Comparison of ENCODE assay signal across 27 mouse cellular contexts in genomic region chr4:78494117-78494516, GRCm38 (mm10).
DNase-seq lines count a peak whose midpoint lies in the region; ATAC-seq and TF ChIP-seq lines count a peak whose summit lies in the region.
"Had no signal": no experiment of that assay in that cellular context is flagged by ENCODE, and none has a peak within 500 bp of the region (broad histone marks: within the 10 kb centered on the region; RNA-seq: fewer than 3 reads in every experiment).

No protein-coding gene starts in this region.

- peak; percentile 75 for DNase-seq in liver, adult 2 months (ENCODE audit: extremely low read depth, low read depth, low spot score)
- no peak for DNase-seq in liver, embryonic 11.5 days (ENCODE audit: low spot score)
- peak; percentile 17 for DNase-seq in 416B (ENCODE audit: low read depth)
- no peak for DNase-seq in limb, embryonic 10.5 days (ENCODE audit: low spot score)
- DNase-seq: adrenal gland, postnatal 10 days; adrenal gland, postnatal 36 days; B cell, adult 2 months; cerebellum, adult 18-20 months; cerebellum, adult 9-10 months; gastrocnemius, postnatal 10 days; gastrocnemius, postnatal 36 days; heart, adult 2 months; heart, postnatal 14 days; heart, postnatal 4 days had no signal

- peaks cover 1% of the 10 kb centered on the region; the same call in 1 of the 2 replicates for H3K4me1 ChIP-seq in liver, adult 2 months (ENCODE audit: control insufficient read depth, insufficient read depth, low read length)
- H3K4me1 ChIP-seq in liver, embryonic 11.5 days (replicated peaks; ENCODE audit: control insufficient read depth, insufficient read depth, low read length): no peaks in the 10 kb centered on the region
- H3K4me1 ChIP-seq in liver, embryonic 16.5 days (ENCODE audit: control insufficient read depth, low read depth, low read length): no peaks in the 10 kb centered on the region
- H3K4me1 ChIP-seq in limb, embryonic 10.5 days: no peaks in the 10 kb centered on the region
- H3K4me1 ChIP-seq in midbrain, embryonic 15.5 days: no peaks in the 10 kb centered on the region
- H3K4me1 ChIP-seq: forebrain, embryonic 13.5 days; heart, embryonic 10.5 days; heart, embryonic 13.5 days; hindbrain, embryonic 12.5 days had no signal

- no peaks in the 10 kb centered on the region for H3K9me3 ChIP-seq in liver, embryonic 11.5 days (ENCODE audit: control insufficient read depth, low read length)
- H3K9me3 ChIP-seq in liver, embryonic 16.5 days (replicated peaks; ENCODE audit: control insufficient read depth, low read length): no peaks in the 10 kb centered on the region
- H3K9me3 ChIP-seq in limb, embryonic 10.5 days (replicated peaks): no peaks in the 10 kb centered on the region
- H3K9me3 ChIP-seq in midbrain, embryonic 15.5 days: no peaks in the 10 kb centered on the region
- H3K9me3 ChIP-seq: forebrain, embryonic 10.5 days; forebrain, embryonic 13.5 days; G1E; heart, embryonic 10.5 days; heart, embryonic 13.5 days; hindbrain, embryonic 12.5 days had no signal

- no peak overlapping the region for H3K27ac ChIP-seq in liver, adult 2 months (replicated peaks; ENCODE audit: insufficient read depth, low read depth, low read length)
- no peak overlapping the region for H3K27ac ChIP-seq in liver, embryonic 11.5 days (ENCODE audit: low read depth, low read length)
- H3K27ac ChIP-seq in liver, embryonic 16.5 days (ENCODE audit: low read length): no peak overlapping the region
- no peak overlapping the region for H3K27ac ChIP-seq in limb, embryonic 10.5 days
- no peak overlapping the region for H3K27ac ChIP-seq in midbrain, embryonic 15.5 days
- H3K27ac ChIP-seq: forebrain, embryonic 10.5 days; forebrain, embryonic 13.5 days; heart, adult 2 months; heart, embryonic 10.5 days; heart, embryonic 13.5 days; hindbrain, embryonic 12.5 days had no signal

- no peak for TF ChIP-seq POLR2A in liver, adult 2 months (IDR thresholded peaks at IDR 0.05; ENCODE audit: extremely low read depth, insufficient read depth, low read length)

- ATAC-seq in liver, embryonic 11.5 days (replicated peaks; ENCODE audit: low FRiP score): no peak
- ATAC-seq in liver, embryonic 16.5 days (ENCODE audit: low read depth): peak; percentile 97
- peak; percentile 34; the same call in 1 of the 2 replicates for ATAC-seq in megakaryocyte progenitor cell, adult 5-6 weeks (replicated peaks; ENCODE audit: poor library complexity)
- no peak for ATAC-seq in midbrain, embryonic 15.5 days (replicated peaks)
- ATAC-seq: forebrain, embryonic 13.5 days; forebrain, embryonic 16.5 days; hindbrain, embryonic 16.5 days; Patski had no signal

- TF ChIP-seq CTCF in liver, adult 2 months (IDR thresholded peaks at IDR 0.05; ENCODE audit: low read depth, low read length): no peak

- H3K36me3 ChIP-seq in liver, adult 2 months (ENCODE audit: control insufficient read depth, insufficient read depth, low read length): no peaks in the 10 kb centered on the region
- no peaks in the 10 kb centered on the region for H3K36me3 ChIP-seq in liver, embryonic 11.5 days (ENCODE audit: control insufficient read depth, insufficient read depth, low read length)
- no peaks in the 10 kb centered on the region for H3K36me3 ChIP-seq in liver, embryonic 16.5 days (ENCODE audit: control insufficient read depth, insufficient read depth)
- no peaks in the 10 kb centered on the region for H3K36me3 ChIP-seq in limb, embryonic 10.5 days
- no peaks in the 10 kb centered on the region for H3K36me3 ChIP-seq in midbrain, embryonic 15.5 days (replicated peaks)
- H3K36me3 ChIP-seq: forebrain, embryonic 10.5 days; G1E; heart, embryonic 10.5 days; heart, embryonic 13.5 days; hindbrain, embryonic 12.5 days had no signal

- no peak overlapping the region for H3K9ac ChIP-seq in liver, adult 2 months (ENCODE audit: low read depth, low read length)
- H3K9ac ChIP-seq in liver, embryonic 11.5 days (ENCODE audit: low read depth, low read length): no peak overlapping the region
- no peak overlapping the region for H3K9ac ChIP-seq in liver, embryonic 16.5 days (ENCODE audit: low read depth, low read length)
- H3K9ac ChIP-seq in midbrain, embryonic 15.5 days: no peak overlapping the region
- H3K9ac ChIP-seq: forebrain, embryonic 13.5 days; heart, embryonic 13.5 days; hindbrain, embryonic 12.5 days had no signal

- H3K79me2 ChIP-seq in liver, adult 2 months (ENCODE audit: control insufficient read depth, insufficient read depth, low read length): no peaks in the 10 kb centered on the region

- 9% methylated on average over 1 of the region's 1 CpGs for WGBS in liver, adult 2 months
- WGBS in liver, embryonic 11.5 days: 68% methylated on average over 1 of the region's 1 CpGs
- 22% methylated on average over 1 of the region's 1 CpGs for WGBS in liver, embryonic 16.5 days (ENCODE audit: insufficient replicate concordance)
- 88% methylated on average over 1 of the region's 1 CpGs for WGBS in limb, embryonic 10.5 days
- 80% methylated on average over 1 of the region's 1 CpGs for whole genome bisulfite sequencing in midbrain, embryonic 15.5 days

- no peak overlapping the region for H3K4me2 ChIP-seq in liver, embryonic 11.5 days
- H3K4me2 ChIP-seq in liver, embryonic 16.5 days (ENCODE audit: low read depth, low read length): no peak overlapping the region
- no peak overlapping the region for H3K4me2 ChIP-seq in midbrain, embryonic 15.5 days
- H3K4me2 ChIP-seq: forebrain, embryonic 13.5 days; heart, embryonic 13.5 days; hindbrain, embryonic 12.5 days had no signal

- no peak overlapping the region for H3K4me3 ChIP-seq in liver, adult 2 months (ENCODE audit: insufficient read depth, low read depth, low read length)
- H3K4me3 ChIP-seq in liver, embryonic 11.5 days (ENCODE audit: low read depth, low read length): no peak overlapping the region
- H3K4me3 ChIP-seq in liver, embryonic 16.5 days (ENCODE audit: low read depth, low read length): no peak overlapping the region
- no peak overlapping the region for H3K4me3 ChIP-seq in limb, embryonic 10.5 days
- H3K4me3 ChIP-seq in midbrain, embryonic 15.5 days: no peak overlapping the region
- H3K4me3 ChIP-seq: forebrain, embryonic 10.5 days; forebrain, embryonic 13.5 days; heart, adult 2 months; heart, embryonic 10.5 days; heart, embryonic 13.5 days; hindbrain, embryonic 12.5 days had no signal

- H3K27me3 ChIP-seq in liver, adult 2 months (ENCODE audit: control insufficient read depth, insufficient read depth, low read length): no peaks in the 10 kb centered on the region
- no peaks in the 10 kb centered on the region for H3K27me3 ChIP-seq in liver, embryonic 11.5 days (replicated peaks; ENCODE audit: control insufficient read depth, insufficient read depth, low read length)
- no peaks in the 10 kb centered on the region for H3K27me3 ChIP-seq in liver, embryonic 16.5 days (ENCODE audit: control insufficient read depth, insufficient read depth, low read depth, low read length)
- H3K27me3 ChIP-seq in limb, embryonic 10.5 days (ENCODE audit: low read depth, poor library complexity, severe bottlenecking): no peaks in the 10 kb centered on the region
- no peaks in the 10 kb centered on the region for H3K27me3 ChIP-seq in midbrain, embryonic 15.5 days (replicated peaks)
- H3K27me3 ChIP-seq: CH12.LX; forebrain, embryonic 13.5 days; heart, embryonic 13.5 days; hindbrain, embryonic 12.5 days; Patski had no signal

Comparison
In these comparisons a context has a peak if more than half of its experiments do, and no peak if none do; other contexts are left out.
1. DNase-seq: peak in liver, adult 2 months (single experiment) and 416B (single experiment); none in liver, embryonic 11.5 days (single experiment) and limb, embryonic 10.5 days (single experiment).
2. ATAC-seq: peak in liver, embryonic 16.5 days (single experiment) and megakaryocyte progenitor cell, adult 5-6 weeks (single experiment); none in liver, embryonic 11.5 days (single experiment) and midbrain, embryonic 15.5 days (single experiment).